Mouse (Mus musculus) thymus, adult 2 months (tissue): ENCODE measurements around the gene Twf1.

Experiments used
- CTCF ChIP-seq: fragments of 200-500 bp; IDR thresholded peaks from 2 replicates; pipeline ENCODE4 v1.5.1; 2012; ENCODE audit warnings: mild to moderate bottlenecking, control low read depth, low read length, moderate library complexity, borderline replicate concordance; ENCODE audit not compliant: control insufficient read depth, poor library complexity, insufficient read depth; ENCODE audit errors: extremely low read depth
- POLR2A ChIP-seq: fragments of 200-500 bp; IDR thresholded peaks from 2 replicates; pipeline ENCODE4 v1.6.1; 2012; ENCODE audit warnings: mild to moderate bottlenecking, low read length, control low read depth, moderate library complexity; ENCODE audit not compliant: control insufficient read depth, poor library complexity, insufficient read depth; ENCODE audit errors: extremely low read depth

GRCm38 (mm10) chr15:94628463-94628829 lies 38.8 kb upstream of the Twf1 start:
- TF ChIP-seq CTCF (no peak), POLR2A (no peak)
